Mouse (Mus musculus): ENCODE data around the gene Olfr965. TPM values are rescaled to one million over a fixed set of nuclear protein-coding genes. Genes with fewer than 3 reads are reported as not detected.
"Not testable (repeated sequence)": the region's sequence is repeated elsewhere in the genome, so short reads cannot be mapped to it uniquely, and the experiment has no call there.

The Olfr965 gene
- polyA plus RNA-seq (2015; fragmentation: Nextera tagmentation; extraction: Ambion mirVana): not detected in 2 replicates

- no peak within 1 kb of the TSS for H3K4me2 ChIP-seq (replicated peaks)
- no peak for ATAC-seq
- H3K9ac ChIP-seq: no peak within 1 kb of the TSS
- H3K27ac ChIP-seq: no peak within 1 kb of the TSS
- H3K36me3 ChIP-seq: no peaks in the 10 kb centered on the region
- H3K9me3 ChIP-seq: no peaks in the 10 kb centered on the region
- no peak within 1 kb of the TSS for H3K4me3 ChIP-seq (replicated peaks)
- H3K27me3 ChIP-seq (replicated peaks): no peaks in the 10 kb centered on the region
- H3K4me1 ChIP-seq (replicated peaks): no peaks in the 10 kb centered on the region
Measured at GRCm38 (mm10) chr9:39711053-39711452, at the start of gene Olfr965. Olfr965 (plus strand) TSS chr9:39711353.

GRCm38 (mm10) chr9:39666905-39667304 lies 44.2 kb upstream of the Olfr965 start, which contains the start of gene Olfr963:
Olfr963 (plus strand) TSS chr9:39667205.
- no peaks in the 10 kb centered on the region for H3K9me3 ChIP-seq
- 95% methylated on average over 1 of the region's 1 CpGs for WGBS

GRCm38 (mm10) chr9:39669723-39670122 lies 41.4 kb upstream of the Olfr965 start:
- no peaks in the 10 kb centered on the region for H3K9me3 ChIP-seq
- WGBS: 82% methylated on average over 2 of the region's 2 CpGs

More at GRCm38 (mm10) chr9:39666905-39667304, 44.2 kb upstream of the Olfr965 start, which contains the start of gene Olfr963:
- H3K36me3 ChIP-seq: no peaks in the 10 kb centered on the region
- H3K4me2 ChIP-seq (replicated peaks): no peak within 1 kb of the TSS
- no peak for ATAC-seq
- H3K9ac ChIP-seq: no peak within 1 kb of the TSS
- H3K27me3 ChIP-seq (replicated peaks): no peaks in the 10 kb centered on the region
- H3K27ac ChIP-seq: no peak within 1 kb of the TSS
- no peak within 1 kb of the TSS for H3K4me3 ChIP-seq (replicated peaks)
- H3K4me1 ChIP-seq (replicated peaks): no peaks in the 10 kb centered on the region

GRCm38 (mm10) chr9:39674820-39675219 lies 36.3 kb upstream of the Olfr965 start:
- no peaks in the 10 kb centered on the region for H3K9me3 ChIP-seq

More at GRCm38 (mm10) chr9:39669723-39670122, 41.4 kb upstream of the Olfr965 start:
- no peak overlapping the region for H3K9ac ChIP-seq
- no peak overlapping the region for H3K27ac ChIP-seq
- H3K4me3 ChIP-seq (replicated peaks): no peak overlapping the region
- no peaks in the 10 kb centered on the region for H3K4me1 ChIP-seq (replicated peaks)
- H3K36me3 ChIP-seq: no peaks in the 10 kb centered on the region
- no peaks in the 10 kb centered on the region for H3K27me3 ChIP-seq (replicated peaks)
- H3K4me2 ChIP-seq (replicated peaks): no peak overlapping the region
- no peak for ATAC-seq

GRCm38 (mm10) chr9:39678557-39678956 lies 32.6 kb upstream of the Olfr965 start:
- Histone ChIP-seq H3K9ac (no peak overlapping the region), H3K4me1 (replicated peaks) (no peaks in the 10 kb centered on the region), H3K4me3 (replicated peaks) (no peak overlapping the region), H3K27ac (no peak overlapping the region), H3K4me2 (replicated peaks) (no peak overlapping the region), H3K36me3 (no peaks in the 10 kb centered on the region), H3K27me3 (replicated peaks) (no peaks in the 10 kb centered on the region), H3K9me3 (no peaks in the 10 kb centered on the region)
- WGBS: 94% methylated on average over 2 of the region's 2 CpGs
- ATAC-seq: no peak

More at GRCm38 (mm10) chr9:39674820-39675219, 36.3 kb upstream of the Olfr965 start:
- Histone ChIP-seq H3K4me3 (replicated peaks) (no peak overlapping the region), H3K27me3 (replicated peaks) (no peaks in the 10 kb centered on the region), H3K4me2 (replicated peaks) (no peak overlapping the region), H3K4me1 (replicated peaks) (no peaks in the 10 kb centered on the region), H3K27ac (no peak overlapping the region), H3K36me3 (no peaks in the 10 kb centered on the region), H3K9ac (no peak overlapping the region)
- 88% methylated on average over 2 of the region's 2 CpGs for WGBS
- no peak for ATAC-seq

GRCm38 (mm10) chr9:39679280-39679679 lies 31.9 kb upstream of the Olfr965 start:
- 69% methylated on average over 2 of the region's 2 CpGs for WGBS
- no peaks in the 10 kb centered on the region for H3K27me3 ChIP-seq (replicated peaks)
- ATAC-seq: no peak

GRCm38 (mm10) chr9:39701123-39701522 lies 10.0 kb upstream of the Olfr965 start:
- 79% methylated on average over 8 of the region's 8 CpGs for WGBS
- not testable (repeated sequence) for H3K27ac ChIP-seq; H3K27me3 ChIP-seq (replicated peaks); H3K9me3 ChIP-seq; H3K4me3 ChIP-seq (replicated peaks); H3K36me3 ChIP-seq; ATAC-seq; H3K4me1 ChIP-seq (replicated peaks); H3K4me2 ChIP-seq (replicated peaks); H3K9ac ChIP-seq

More at GRCm38 (mm10) chr9:39679280-39679679, 31.9 kb upstream of the Olfr965 start:
- Histone ChIP-seq H3K9ac (no peak overlapping the region), H3K36me3 (no peaks in the 10 kb centered on the region), H3K9me3 (no peaks in the 10 kb centered on the region), H3K4me2 (replicated peaks) (no peak overlapping the region), H3K4me1 (replicated peaks) (no peaks in the 10 kb centered on the region), H3K27ac (no peak overlapping the region), H3K4me3 (replicated peaks) (no peak overlapping the region)

GRCm38 (mm10) chr9:39707017-39707416 lies 4.1 kb upstream of the Olfr965 start, which contains the start of gene Olfr149:
Olfr149 (minus strand) TSS chr9:39707117.
- no peak for ATAC-seq
- H3K9me3 ChIP-seq: no peaks in the 10 kb centered on the region

GRCm38 (mm10) chr9:39708958-39709357 lies 2.2 kb upstream of the Olfr965 start:
- no peak overlapping the region for H3K4me3 ChIP-seq (replicated peaks)
- no peak overlapping the region for H3K27ac ChIP-seq
- no peak overlapping the region for H3K9ac ChIP-seq
- ATAC-seq: peak; percentile 41; the same call in 1 of the 2 replicates
- 55% methylated on average over 3 of the region's 3 CpGs for WGBS
- no peaks in the 10 kb centered on the region for H3K4me1 ChIP-seq (replicated peaks)
- H3K27me3 ChIP-seq (replicated peaks): no peaks in the 10 kb centered on the region
- no peak overlapping the region for H3K4me2 ChIP-seq (replicated peaks)
- no peaks in the 10 kb centered on the region for H3K9me3 ChIP-seq
- H3K36me3 ChIP-seq: no peaks in the 10 kb centered on the region

More at GRCm38 (mm10) chr9:39707017-39707416, 4.1 kb upstream of the Olfr965 start, which contains the start of gene Olfr149:
- Histone ChIP-seq H3K4me2 (replicated peaks) (no peak within 1 kb of the TSS), H3K27me3 (replicated peaks) (no peaks in the 10 kb centered on the region), H3K9ac (no peak within 1 kb of the TSS), H3K4me1 (replicated peaks) (no peaks in the 10 kb centered on the region), H3K27ac (no peak within 1 kb of the TSS), H3K4me3 (replicated peaks) (no peak within 1 kb of the TSS), H3K36me3 (no peaks in the 10 kb centered on the region)

- H3K9me3 ChIP-seq: no peaks in the 10 kb centered on the region
- no peak for ATAC-seq
- no peak within 1 kb of the TSS for H3K4me2 ChIP-seq (replicated peaks)
- H3K27me3 ChIP-seq (replicated peaks): no peaks in the 10 kb centered on the region
- no peak within 1 kb of the TSS for H3K4me3 ChIP-seq (replicated peaks)
- no peaks in the 10 kb centered on the region for H3K36me3 ChIP-seq
- no peaks in the 10 kb centered on the region for H3K4me1 ChIP-seq (replicated peaks)
- H3K9ac ChIP-seq: no peak within 1 kb of the TSS
- H3K27ac ChIP-seq: no peak within 1 kb of the TSS
Measured at GRCm38 (mm10) chr9:39730678-39731077, 19.5 kb downstream of the Olfr965 start, which contains the start of gene Olfr150. Olfr150 (plus strand) TSS chr9:39730978.

- Histone ChIP-seq H3K27me3 (replicated peaks) (no peaks in the 10 kb centered on the region), H3K27ac (no peak overlapping the region), H3K9me3 (no peaks in the 10 kb centered on the region), H3K4me3 (replicated peaks) (no peak overlapping the region), H3K36me3 (no peaks in the 10 kb centered on the region), H3K4me1 (replicated peaks) (no peaks in the 10 kb centered on the region), H3K4me2 (replicated peaks) (no peak overlapping the region), H3K9ac (no peak overlapping the region)
- no peak for ATAC-seq
- WGBS: 75% methylated on average over 1 of the region's 1 CpGs
Measured at GRCm38 (mm10) chr9:39740741-39741140, 29.6 kb downstream of the Olfr965 start.

GRCm38 (mm10) chr9:39745949-39746348 lies 34.8 kb downstream of the Olfr965 start, which contains the start of gene Olfr967:
Olfr967 (plus strand) TSS chr9:39746249.
- Histone ChIP-seq H3K4me3 (replicated peaks) (no peak within 1 kb of the TSS), H3K27me3 (replicated peaks) (no peaks in the 10 kb centered on the region), H3K36me3 (no peaks in the 10 kb centered on the region), H3K4me1 (replicated peaks) (no peaks in the 10 kb centered on the region), H3K9me3 (no peaks in the 10 kb centered on the region), H3K4me2 (replicated peaks) (no peak within 1 kb of the TSS), H3K27ac (no peak within 1 kb of the TSS), H3K9ac (no peak within 1 kb of the TSS)
- ATAC-seq: no peak

- Histone ChIP-seq H3K4me1 (replicated peaks) (no peaks in the 10 kb centered on the region), H3K36me3 (no peaks in the 10 kb centered on the region), H3K4me3 (replicated peaks) (no peak overlapping the region), H3K9me3 (no peaks in the 10 kb centered on the region), H3K27me3 (replicated peaks) (no peaks in the 10 kb centered on the region), H3K27ac (no peak overlapping the region), H3K9ac (no peak overlapping the region), H3K4me2 (replicated peaks) (no peak overlapping the region)
- ATAC-seq: no peak
- 86% methylated on average over 1 of the region's 1 CpGs for WGBS
Measured at GRCm38 (mm10) chr9:39746428-39746827, 35.3 kb downstream of the Olfr965 start.
